Mouse (Mus musculus) brain, embryonic 14.5 days (tissue): ENCODE results near the gene Slc1a1.

Experiments used
- CTCF ChIP-seq: fragments of 200-500 bp; IDR thresholded peaks from 2 replicates; pipeline ENCODE4 v1.5.1; 2012; ENCODE audit warnings: inconsistent platforms, mild to moderate bottlenecking, moderate library complexity, borderline replicate concordance; ENCODE audit not compliant: insufficient read depth, insufficient read length; ENCODE audit errors: extremely low read depth
- POLR2A ChIP-seq: fragments of 200-500 bp; IDR thresholded peaks from 2 replicates; pipeline ENCODE4 v1.6.1; 2012; ENCODE audit warnings: mild to moderate bottlenecking, inconsistent platforms, borderline replicate concordance; ENCODE audit not compliant: poor library complexity, insufficient read depth, insufficient read length, severe bottlenecking; ENCODE audit errors: extremely low read depth

- TF ChIP-seq POLR2A: no peak
- no peak for TF ChIP-seq CTCF
These were observed 68.8 kb downstream of the Slc1a1 start for GRCm38 (mm10) chr19:28903536-28904119.
